Mouse (Mus musculus) urinary bladder, adult 18-20 months (tissue): Measurements from ENCODE around the gene Ldb1.

Source experiments
- DNase-seq, 2 experiments: peaks; one replicate each; pipeline ENCODE4 v3.0.0; 2022; ENCODE audit warnings: low spot score in 2 of 2, mixed read lengths in 2 of 2

Ldb1 gene

DNA sequence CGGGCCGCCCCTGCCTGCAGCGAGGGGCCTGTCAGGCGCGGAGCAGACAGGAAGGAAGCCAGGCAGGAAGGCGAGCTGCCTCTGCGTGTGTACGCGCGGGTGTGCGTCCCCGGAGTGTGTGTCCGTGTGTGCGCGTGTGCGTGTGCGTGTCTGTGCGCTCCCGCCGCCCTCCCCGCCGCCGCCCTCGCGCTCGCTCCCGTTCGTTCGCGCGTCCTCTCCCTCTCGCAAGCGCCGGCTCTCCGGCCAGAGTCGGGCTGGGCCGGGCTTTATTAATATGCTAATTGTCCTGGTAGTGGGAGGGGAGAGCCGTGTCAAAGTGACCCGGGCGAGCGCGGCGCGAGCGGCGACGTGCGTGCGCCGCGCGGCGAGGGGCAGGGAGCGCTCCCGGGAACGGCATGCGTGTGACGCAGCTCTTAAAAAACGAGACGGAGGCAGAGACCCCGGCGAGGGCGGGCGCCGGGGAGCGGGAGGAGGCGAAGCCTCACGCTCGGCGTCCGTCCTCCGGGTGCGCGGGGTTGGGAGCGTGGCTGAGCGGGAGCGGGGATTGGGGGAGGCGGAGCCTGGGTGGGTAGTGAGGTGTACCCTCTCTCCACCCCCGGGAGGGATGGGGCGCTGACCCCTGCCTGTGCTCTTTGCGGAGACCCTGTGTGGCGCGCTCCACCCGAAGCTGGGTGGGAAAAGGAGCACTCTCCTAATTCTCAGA lies at the start of gene Ldb1:
Gene Ldb1, minus strand, starts transcription at position 222 of the 703 bp plus-strand sequence.
- peak; percentile 75 to 85 for DNase-seq

DNA sequence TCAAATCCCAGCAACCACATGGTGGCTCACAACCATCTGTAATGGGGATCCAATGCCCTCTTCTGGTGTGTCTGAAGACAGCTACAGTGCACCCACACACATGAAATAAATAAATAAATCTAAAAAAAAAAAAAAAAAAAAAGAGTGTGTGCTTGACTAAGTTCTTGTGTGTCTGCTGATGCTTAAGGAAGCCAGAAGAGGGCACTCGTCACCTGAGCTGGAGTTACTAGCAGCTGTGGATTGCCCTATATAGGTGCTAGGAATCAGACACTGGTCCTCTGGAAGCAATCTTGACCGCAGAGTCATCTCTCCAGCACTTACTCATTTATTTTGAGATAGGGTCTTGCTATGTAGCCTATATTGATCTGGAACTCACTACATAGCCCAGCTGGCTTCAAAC lies 49.1 kb upstream of the Ldb1 start:
- DNase-seq, result no peak

DNA sequence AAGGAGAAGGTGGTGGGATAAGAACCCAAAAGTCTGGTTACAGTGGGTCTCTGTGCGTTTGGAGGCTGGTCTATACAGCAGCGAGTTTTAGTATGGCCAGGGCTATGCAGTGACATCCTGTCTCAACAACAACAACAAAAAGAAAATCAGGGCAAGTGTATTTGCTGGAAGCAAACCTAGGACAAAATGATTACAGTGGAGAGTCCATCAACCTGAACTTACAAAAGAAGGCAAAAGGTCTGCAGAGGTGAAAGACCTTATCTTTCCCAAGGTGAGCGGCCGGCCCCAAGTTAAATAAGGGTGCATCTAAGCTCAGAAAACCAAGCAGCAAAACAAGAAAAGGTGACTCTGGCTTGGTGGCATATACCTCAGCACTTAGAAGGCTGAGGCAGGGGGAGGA lies 46.6 kb upstream of the Ldb1 start:
- no peak for DNase-seq

DNA sequence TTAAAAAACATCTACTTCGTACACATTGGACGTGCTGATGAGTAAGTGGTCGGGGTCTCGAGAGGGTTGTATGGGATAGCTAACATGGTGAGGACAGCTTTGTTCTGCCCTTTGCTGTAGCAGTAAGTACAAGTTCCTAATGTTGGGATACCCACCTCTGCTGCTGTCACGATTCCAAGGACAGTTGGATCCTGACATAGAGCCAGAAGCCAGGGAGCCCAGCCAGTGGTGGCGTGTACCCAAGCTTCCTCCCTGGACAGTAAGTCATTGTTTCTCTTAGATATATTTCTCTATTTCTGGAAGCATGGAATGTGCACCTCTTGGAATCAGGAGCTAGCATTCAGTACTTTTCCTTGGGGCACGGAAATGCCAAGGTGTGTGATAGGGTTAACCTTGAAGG lies 42.9 kb upstream of the Ldb1 start:
- DNase-seq, result no peak

DNA sequence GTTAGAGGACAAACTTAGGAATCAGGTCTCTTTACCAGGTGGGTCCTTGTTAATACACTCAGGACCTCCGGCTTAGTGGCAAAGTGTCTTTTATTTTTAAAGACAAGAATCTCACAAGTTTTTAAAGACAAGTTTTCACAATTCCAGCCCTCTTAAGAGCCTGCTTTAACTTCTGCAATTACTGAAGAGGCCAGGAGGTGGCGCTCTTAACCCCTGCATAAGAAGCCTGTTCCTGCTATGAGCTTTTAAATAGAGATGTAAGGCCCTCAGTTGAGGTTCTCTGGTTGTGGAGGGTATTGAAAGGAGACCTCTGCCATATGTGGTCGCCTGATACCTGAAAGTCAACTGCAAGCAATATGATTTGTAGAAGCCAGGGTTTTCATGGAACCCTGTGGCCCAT lies 41.3 kb upstream of the Ldb1 start:
- DNase-seq, result no peak

DNA sequence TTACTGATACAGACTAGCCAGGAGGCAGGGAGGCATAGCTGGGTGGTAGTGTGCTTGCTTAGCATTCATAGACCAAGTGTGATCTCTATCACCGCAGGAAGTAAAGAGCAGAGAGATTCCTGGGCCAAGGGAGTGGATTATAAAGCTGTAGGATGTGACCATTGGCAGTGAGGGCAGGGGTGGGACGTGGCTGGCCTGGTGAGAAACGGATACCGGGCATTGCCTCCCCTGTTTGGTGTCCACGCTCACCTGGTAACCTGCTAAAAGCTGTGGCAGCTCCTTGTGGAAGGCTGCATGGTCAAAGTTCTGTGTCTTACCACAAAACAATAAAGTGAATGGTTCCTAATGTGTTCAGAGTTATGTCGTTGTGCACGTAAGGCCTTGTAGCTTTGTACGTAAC lies 40.2 kb upstream of the Ldb1 start:
- no peak for DNase-seq

DNA sequence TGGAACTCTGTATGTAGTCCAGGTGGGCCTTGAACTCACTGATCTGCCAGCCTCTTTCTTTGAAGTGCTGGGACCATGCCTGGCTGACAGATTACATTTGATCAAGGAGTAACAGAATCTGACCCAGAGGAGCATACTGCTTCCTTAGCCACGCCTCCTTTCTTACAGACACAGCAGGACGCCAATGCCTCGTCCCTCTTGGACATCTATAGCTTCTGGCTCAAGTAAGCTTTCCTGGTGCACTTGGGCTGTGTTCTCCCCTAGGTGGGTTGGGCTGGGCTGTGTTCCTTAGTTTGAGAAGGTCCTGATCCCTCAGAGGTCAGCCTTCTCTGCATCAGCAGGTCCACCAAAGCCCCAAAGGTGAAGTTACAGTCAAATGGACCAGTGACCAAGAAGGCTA lies 33.5 kb upstream of the Ldb1 start:
- no peak for DNase-seq

DNA sequence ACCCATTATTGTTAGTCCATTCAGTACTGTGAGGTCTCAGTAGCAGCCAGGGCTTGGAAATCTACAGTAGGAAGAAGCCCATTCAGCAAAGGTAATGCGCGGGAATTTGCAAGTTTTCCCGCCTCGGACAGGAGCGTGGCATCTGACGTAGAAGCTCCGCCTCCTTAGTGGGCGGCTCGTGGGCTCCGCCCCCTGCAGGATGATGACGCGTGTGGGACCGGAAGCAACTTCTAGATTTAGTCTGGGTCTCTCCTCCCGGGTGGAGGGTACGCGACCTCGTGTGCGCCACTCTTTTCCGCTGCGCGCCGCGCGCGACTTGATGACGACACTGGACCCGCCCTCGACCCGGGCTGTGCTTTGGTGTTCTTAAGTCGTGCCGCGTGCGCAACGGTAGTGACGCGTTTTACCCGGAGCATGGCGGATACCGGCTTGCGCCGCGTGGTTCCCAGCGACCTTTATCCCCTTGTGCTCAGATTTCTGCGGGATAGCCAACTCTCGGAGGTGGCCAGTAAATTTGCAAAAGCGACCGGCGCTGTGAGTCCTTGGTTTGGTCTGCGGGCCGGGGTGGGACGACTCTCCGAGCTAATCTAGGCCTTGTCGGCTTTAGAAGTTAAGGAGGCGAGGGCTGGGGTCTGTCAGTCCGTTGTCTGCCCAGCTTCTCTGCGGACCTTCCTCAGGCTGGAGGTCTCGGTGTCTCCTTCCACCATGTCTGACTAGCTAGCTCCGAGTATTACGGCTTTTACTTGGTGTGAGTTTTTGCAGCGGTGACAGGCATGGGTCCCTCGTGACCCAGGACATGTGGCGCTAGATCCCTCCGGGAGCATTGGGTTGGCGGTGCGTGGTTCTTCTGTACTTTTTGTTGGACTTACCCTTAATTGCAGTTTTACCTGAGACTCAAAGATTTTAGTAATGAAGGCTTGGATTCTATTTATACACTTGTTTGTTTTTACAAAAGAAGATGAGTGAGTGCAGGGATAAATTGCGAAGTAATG lies 30.9 kb upstream of the Ldb1 start, which contains the start of gene Nolc1:
Gene Nolc1, plus strand, starts transcription at position 248 of the 992 bp plus-strand sequence.
- DNase-seq, result peak; percentile 99

DNA sequence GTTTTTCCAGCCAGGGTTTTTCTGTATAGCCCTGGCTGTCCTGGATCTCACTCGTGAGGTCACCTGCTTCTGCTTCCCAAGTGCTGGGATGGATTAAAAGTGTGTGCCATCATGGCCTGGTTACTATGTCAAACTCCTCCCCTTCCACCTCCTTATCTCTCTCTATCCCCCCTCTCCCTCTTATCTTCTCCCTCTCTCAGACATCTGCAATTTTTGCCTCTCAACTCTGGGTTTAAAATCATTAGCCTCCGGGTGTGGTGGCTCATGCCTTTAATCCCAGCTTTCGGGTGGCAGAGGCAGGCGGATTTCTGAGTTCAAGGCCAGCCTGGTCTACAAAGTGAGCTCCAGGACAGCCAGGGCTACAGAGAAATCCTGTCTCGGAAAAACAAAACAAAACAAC lies 29.3 kb upstream of the Ldb1 start:
- no peak for DNase-seq

DNA sequence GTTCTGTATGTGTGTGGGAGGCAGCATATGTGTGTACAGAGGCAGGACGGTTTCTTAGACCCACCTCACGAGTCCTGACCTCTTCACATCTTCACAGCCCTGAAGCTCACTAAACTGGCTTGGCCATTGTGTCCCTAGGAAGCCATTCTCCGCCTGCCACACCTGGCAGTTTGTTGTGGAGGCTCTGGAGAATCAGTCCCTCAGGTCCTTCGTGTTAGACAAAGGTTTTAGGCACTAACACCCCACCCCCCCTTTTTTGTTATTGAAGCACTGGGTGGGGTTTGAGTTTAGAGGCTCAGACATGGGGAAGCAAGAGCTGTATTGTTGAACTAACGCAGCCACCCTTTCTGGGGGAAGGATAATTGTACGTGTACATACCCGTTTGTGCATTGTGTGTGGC lies 28.3 kb upstream of the Ldb1 start:
- DNase-seq, result no peak

DNA sequence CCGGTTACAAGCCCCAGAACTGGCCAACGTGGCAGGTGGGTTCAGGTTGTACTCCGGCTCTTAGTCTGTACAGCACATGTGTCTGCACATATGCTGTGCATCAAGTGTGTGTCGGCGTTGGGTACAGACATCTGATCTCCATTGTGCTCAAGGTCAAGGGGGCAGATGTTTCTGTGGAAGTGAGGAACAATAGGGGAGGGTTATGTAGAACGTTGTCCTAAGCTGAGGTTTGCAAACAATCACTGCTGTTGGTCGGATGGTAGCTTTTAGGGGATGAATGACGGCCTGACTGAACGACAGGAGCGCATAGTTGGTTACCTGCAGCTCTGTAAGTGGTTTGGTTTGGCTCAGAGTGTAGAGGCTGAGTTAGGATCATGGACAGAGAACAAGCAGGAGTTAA lies 23.0 kb upstream of the Ldb1 start:
- DNase-seq, result no peak

DNA sequence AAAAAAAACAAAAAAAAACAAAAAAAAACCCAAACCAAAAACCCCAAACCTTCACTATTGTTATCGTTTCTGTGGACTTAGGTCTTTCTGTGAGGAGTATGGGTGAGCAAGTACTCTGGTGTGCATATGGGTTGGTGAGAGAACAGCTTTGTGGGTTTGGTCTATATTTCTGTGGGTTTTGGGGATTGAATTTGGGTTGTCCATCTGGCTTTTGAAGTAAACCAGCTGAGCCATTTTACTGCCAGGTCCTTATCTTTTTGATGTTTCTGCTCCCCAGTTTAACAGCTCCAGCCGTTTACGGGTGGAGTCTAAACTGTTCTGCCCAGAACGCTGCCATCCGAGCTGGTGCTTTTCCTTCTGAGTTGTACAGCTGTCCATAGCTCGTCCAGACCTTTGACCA lies 15.8 kb upstream of the Ldb1 start:
- DNase-seq, result no peak

DNA sequence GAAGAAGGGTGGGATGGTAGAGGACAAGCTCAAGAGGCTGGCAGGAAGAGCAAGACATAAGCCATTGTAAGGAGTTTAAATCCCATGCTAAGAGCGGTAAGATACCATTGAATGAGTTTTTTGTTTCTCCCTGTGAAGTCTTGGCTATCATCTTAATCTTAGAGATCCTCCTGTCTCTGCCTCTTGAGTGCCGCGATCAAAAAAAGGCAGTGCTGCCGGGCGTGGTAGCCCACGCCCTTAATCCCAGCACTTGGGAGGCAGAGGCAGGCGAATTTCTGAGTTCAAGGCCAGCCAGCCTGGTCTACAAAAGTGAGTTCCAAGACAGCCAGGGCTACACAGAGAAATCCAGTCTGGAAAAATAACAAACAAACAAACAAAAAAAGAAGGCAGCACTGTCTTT lies 13.5 kb upstream of the Ldb1 start:
- DNase-seq, result no peak

DNA sequence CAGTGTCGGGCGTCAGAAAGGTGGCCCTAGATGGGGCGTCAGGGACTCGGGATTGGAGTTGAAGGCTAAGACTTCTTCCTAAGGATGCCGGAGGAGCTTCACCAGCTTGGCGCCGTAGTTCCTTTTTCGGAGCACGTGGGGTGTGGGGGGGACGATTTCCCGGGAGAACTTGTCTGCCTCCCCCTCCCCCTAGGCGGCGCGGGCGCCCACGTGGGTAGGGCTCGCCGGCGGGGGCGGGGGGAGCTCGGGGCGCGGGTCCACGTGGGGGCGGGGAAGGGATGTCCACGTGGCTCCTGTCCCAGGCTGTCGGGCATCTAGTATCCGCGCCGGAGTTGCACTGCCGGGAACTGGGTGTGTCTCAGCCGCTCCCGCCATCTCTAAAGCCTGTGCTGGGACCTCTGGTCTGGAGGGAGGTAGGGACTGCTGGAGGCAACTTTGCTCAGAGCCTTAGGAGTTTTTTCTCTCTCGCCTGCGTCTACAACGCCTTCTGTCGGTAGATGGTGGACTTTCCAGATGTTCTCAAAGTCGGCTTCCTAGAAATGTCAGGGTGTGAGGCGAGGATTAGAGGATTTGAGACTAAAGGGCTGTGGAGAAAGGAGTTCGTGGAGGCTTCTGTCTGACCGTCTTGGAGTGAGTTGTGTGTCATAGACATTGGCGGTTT lies 12.1 kb upstream of the Ldb1 start:
- peak; percentile 69 to 71 for DNase-seq

DNA sequence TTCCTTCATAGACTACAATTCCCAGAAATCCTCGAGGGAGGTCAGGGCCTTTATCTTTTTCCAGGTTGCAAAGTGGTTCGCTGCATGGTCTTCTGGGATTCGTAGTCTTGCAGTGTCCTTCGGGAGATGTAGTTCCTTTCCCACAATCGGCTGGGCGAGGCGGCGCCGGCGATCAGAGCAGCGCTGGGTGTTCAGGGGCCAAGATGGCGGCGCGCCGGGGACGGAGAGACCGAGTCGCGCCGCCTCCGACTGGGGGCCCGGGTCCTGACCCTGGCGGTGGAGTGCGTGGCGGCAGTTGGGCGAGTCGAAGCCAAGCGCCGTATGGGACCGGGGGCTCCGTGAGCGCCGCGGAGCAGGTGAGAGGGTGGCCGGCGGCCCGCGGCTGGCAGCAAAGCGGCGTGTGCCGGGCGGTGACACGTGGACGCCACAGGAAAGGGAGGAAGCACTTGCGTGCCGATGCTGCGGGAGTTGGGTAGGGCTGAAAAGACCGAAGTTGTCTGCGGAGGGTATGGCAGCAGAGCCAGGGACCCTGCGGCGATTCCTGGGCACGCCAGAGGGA lies 11.5 kb upstream of the Ldb1 start:
- DNase-seq, result peak; percentile 87 to 91

DNA sequence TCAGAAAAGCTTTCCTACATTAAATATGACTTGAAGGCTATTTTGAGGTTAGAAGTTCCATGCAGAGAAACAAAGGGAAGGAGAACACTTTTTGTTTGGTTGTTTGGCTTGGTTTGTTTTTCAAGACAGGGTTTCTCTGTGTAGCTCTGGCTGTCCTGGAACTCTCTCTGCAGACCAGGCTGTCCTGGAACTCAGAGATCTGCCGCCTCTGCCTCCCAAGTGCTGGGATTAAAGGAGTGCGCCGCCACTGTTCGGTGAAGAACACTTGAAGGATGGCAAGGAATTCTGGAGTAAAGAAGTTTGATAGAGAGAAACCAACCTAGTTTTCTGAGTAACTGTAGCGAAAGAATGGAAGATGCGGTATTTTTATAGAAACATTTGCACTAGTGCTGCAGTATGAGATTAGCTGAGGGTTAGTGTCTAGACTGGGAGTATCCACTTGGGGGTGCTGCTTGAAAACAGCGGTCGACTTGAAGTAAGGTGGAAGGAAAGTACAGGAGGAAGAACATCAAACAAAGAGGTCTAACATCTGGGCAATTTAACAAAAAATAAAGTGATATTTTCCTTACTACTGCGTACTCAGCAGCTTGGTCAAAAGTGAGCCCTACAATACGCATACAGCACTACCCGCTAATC lies 10.9 kb upstream of the Ldb1 start:
- DNase-seq, result no peak

DNA sequence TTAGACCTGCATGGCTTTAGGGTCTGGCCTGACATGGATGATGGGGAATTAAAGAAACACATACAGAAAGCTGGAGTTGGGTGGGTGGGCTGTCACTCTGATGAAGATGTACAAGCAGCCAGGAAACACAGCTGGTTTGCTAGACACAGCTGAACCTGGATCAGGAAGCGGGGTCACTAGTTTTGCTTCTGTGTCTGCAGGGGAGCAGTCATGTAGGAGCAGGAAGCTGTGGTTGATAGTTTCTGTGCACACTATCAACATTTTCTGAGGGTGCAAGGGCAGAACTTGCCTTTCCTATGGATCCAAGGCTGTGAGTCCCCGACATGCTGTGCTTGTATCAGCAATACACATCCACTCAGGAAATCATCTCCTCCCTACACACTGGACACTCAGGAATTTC lies 5.4 kb upstream of the Ldb1 start:
- DNase-seq, result no peak

DNA sequence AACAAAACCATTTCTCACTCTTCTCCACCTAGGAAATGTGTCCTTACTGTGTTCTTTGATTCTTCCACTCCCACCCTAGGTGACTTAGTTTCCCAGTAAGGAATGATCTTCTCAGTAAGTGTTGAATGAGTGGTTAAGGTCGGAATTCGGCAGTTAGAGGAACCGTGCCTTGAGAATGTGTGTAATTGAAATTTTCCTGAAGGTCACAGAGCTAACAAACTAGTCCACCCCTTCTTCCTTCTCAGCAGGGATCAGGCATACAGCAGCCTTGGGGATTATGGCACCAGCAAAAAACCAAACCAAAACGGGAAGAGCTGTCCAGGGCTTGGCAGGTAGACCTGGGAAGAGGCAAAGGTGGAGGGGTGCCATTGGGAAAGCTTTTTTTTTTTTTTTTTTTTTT lies 4.1 kb upstream of the Ldb1 start:
- no peak for DNase-seq

DNA sequence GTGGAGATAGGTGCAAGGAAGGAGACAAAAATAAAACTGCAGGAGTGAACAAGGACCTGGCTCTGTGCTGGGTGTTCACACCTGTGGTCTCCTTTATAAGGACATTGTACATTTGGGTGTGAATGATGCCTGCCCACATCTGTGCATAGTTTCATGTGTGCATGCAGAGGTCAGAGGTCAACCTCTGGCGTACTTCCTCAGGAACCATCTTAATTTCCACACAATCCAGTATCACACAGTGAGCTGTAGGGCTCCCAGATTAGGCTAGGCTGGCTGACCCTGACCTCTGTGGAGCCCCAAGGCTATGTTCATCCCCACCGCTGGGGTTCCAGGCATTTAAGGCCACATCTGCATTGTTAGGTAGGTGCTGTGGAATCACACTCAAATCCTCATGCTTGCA lies 2.4 kb upstream of the Ldb1 start:
- no peak for DNase-seq

DNA sequence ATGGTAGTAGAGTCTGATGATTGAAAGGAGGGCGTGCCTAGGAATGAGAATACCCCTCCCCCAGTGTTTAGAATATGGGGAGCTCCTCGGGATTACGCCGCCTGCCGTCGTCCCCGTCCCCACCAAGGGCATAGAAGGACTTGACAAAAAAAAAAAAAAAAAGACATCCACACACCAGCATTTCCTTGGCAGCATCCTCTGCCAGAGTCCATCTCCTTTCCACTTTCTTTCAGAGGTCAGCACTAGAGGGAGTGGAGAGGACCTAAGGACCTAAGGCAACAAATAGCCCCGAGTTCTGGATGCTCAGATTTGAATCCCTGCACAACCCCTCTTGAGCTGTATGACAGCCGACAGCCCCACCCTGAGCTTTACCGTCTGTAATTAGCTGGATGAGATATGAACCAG lies 1.6 kb upstream of the Ldb1 start:
- no peak for DNase-seq

DNA sequence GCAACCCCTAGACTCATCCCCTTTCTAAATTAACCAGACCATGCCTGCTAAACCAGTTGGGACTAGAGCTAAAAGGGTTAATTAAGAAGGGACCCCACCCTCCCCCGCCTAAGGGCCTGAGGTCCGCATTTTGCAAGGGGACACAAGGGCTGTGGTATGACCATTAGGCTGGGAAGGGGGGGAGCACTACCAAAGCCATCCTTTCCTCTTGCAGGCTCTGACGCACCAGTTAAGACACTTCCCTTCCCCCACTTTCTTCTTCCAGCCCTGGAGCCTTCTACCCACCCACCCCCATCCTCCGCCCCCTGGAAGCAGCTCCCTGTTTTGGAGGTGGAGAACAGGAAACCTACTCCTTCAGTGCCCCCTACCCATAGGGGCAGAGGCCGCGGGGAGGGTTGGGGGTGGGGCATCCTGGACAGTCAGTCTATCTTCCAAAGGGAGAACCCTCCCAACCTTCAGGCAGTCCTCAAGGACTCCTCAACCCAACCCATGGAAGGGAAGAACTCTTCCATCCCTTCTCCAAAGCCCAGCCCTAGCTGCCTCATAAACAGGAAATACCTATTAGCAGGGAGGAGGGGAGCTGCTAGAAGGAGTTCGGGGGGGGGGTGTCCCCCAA lies 790 bp upstream of the Ldb1 start:
- DNase-seq, result peak; percentile 50 to 55
